Mouse (Mus musculus): Measurements from ENCODE around the gene Glrx. TPM values are rescaled to one million over a fixed set of nuclear protein-coding genes. Genes with fewer than 3 reads are reported as not detected.

Gene Glrx
- 100 to 1,000 TPM in 1 of 2 experiments, 10 to 100 TPM in 1; 97.8 to 279 TPM for polyA plus RNA-seq (2017; shearing (Covaris generic))

DNA sequence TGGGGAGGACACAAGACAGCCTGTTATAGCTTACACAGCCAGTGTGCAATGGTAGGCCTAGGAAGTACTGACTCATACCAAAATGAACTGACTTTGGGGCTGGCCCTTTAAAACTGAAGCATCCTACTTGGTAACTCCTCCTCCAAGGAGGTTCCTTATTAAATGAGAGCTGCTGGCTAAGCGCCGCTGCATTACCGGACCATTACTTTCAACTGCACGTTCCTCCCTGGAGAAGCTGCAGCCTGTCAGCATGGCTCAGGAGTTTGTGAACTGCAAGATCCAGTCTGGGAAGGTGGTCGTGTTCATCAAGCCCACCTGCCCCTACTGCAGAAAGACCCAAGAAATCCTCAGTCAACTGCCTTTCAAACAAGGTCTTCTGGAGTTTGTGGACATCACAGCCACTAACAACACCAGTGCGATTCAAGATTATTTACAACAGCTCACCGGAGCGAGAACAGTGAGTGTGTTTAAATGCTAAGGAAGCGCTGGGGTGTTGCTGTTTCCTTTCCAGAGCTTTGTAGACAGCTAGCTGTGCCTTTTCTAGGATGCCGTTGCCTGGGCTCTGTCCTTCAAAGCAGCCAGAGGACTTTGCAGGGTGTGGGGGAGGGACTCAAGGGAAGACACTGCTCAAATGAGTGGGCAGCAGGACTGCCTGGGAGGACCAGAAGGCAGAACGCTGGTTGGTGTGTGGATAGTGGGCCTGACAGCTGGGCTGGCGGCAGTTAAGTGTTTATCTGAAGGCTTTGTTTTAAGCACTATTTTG lies at the start of gene Glrx:
Glrx (plus strand) TSS at position 150 of the 763 bp plus-strand sequence.

Other genes starting within 250 kb of the Glrx start
- gene Ell2, start 133.1 kb upstream of the Glrx start, polyA plus RNA-seq (2017; shearing (Covaris generic)) = 10 to 100 TPM; 11.1 to 12.8 TPM
- gene Rhobtb3, start 104.1 kb downstream of the Glrx start, polyA plus RNA-seq (2017; shearing (Covaris generic)) = 1 to 10 TPM in 1 of 2 experiments, under 1 TPM in 1; 0.20 to 1.2 TPM
- gene Spata9, start 127.3 kb downstream of the Glrx start, polyA plus RNA-seq (2017; shearing (Covaris generic)) = 1 to 10 TPM in 1 of 2 experiments, under 1 TPM in 1; 0.19 to 2.1 TPM
- 10 to 100 TPM; 21.5 to 27.2 TPM for gene Rfesd, start 178.9 kb downstream of the Glrx start, polyA plus RNA-seq (2017; shearing (Covaris generic))
- not detected for gene Gpr150, start 217.1 kb downstream of the Glrx start, polyA plus RNA-seq (2017; shearing (Covaris generic))

Data from inflammation-experienced regulatory T-cells (primary cell).